Mouse (Mus musculus) hindbrain, embryonic 11.5 days (tissue): ENCODE data around the gene Tmem161a. TPM values are rescaled to one million over a fixed set of nuclear protein-coding genes. Genes with fewer than 3 reads are reported as not detected.

ENCODE experiments used
- ATAC-seq: fragments of 200-750 bp; cut with Nextera tagmentation; 2 replicates; pipeline ENCODE4 v1.8.0; 2017; ENCODE audit warnings: mild to moderate bottlenecking, moderate TSS enrichment, moderate library complexity; ENCODE audit not compliant: low FRiP score
- DNase-seq: peaks from one replicate; pipeline ENCODE4 v3.0.0-alpha.2; 2015; ENCODE audit warnings: low spot score
- H3K27ac ChIP-seq: fragments of 300-500 bp; sonication (generic); 2 replicates; pipeline ENCODE4 v1.5.1; 2014; ENCODE audit warnings: mild to moderate bottlenecking, low read depth, low read length
- H3K27me3 ChIP-seq: fragments of 300-500 bp; sonication (generic); 2 replicates; pipeline ENCODE4 v1.6.1; 2014; ENCODE audit warnings: mild to moderate bottlenecking, low read length, moderate library complexity, mixed read lengths; ENCODE audit not compliant: control insufficient read depth, insufficient read depth
- H3K36me3 ChIP-seq: fragments of 300-500 bp; sonication (generic); 2 replicates; pipeline ENCODE4 v1.6.1; 2014; ENCODE audit warnings: mild to moderate bottlenecking, low read length, moderate library complexity, mixed read lengths; ENCODE audit not compliant: control insufficient read depth, insufficient read depth
- H3K4me1 ChIP-seq: fragments of 300-500 bp; sonication (generic); replicated peaks from 2 replicates; pipeline ENCODE4 v1.6.1; 2014; ENCODE audit warnings: low read length, mixed read lengths; ENCODE audit not compliant: control insufficient read depth, insufficient read depth
- H3K4me2 ChIP-seq: fragments of 300-500 bp; sonication (generic); replicated peaks from 2 replicates; pipeline ENCODE4 v1.6.1; 2014; ENCODE audit warnings: mild to moderate bottlenecking, low read depth, low read length
- H3K4me3 ChIP-seq: fragments of 300-500 bp; sonication (generic); 2 replicates; pipeline ENCODE4 v1.5.1; 2014; ENCODE audit warnings: low read depth, low read length
- H3K9ac ChIP-seq: fragments of 300-500 bp; sonication (generic); 2 replicates; pipeline ENCODE4 v1.6.1; 2014; ENCODE audit warnings: low read depth, low read length
- H3K9me3 ChIP-seq: fragments of 300-500 bp; sonication (generic); 2 replicates; pipeline ENCODE4 v1.6.1; 2016; ENCODE audit warnings: low read length; ENCODE audit not compliant: control insufficient read depth
- WGBS: fragments of 180-500 bp; shearing (Covaris S2); extraction: QIAGEN DNeasy Blood & Tissue Kit; methylation state at CpG from one replicate; pipeline ENCODE4 v1.1.7; 2014; 5-methylcytosine and 5-hydroxymethylcytosine counted together
- polyA plus RNA-seq: library from polyadenylated mRNA; unstranded; fragments of >200 nt; fragmentation: Nextera tagmentation; extraction: Ambion mirVana; gene quantifications from 2 replicates; pipeline ENCODE4 v1.2.1, GENCODE M21; 2014

Gene Tmem161a
- polyA plus RNA-seq, 1 experiment from 2014 or later, result 22.3 TPM

GRCm38 (mm10) chr8:70171240-70171639 lies 916 bp upstream of the Tmem161a start:
- ATAC-seq (no peak), DNase-seq (no peak)
- Histone ChIP-seq H3K4me1 (no peaks in the 10 kb centered on the region), H3K27ac (no peak overlapping the region), H3K36me3 (no peaks in the 10 kb centered on the region), H3K9me3 (no peaks in the 10 kb centered on the region), H3K4me2 (no peak overlapping the region; the same call in 1 of the 2 replicates), H3K9ac (no peak overlapping the region), H3K4me3 (no peak overlapping the region), H3K27me3 (no peaks in the 10 kb centered on the region)
- WGBS, result 87% methylated on average over 7 of the region's 7 CpGs

GRCm38 (mm10) chr8:70173320-70173719 lies 1.2 kb downstream of the Tmem161a start:
- no peak overlapping the region for H3K4me2 ChIP-seq
- H3K27ac ChIP-seq, result no peak overlapping the region
- H3K27me3 ChIP-seq, result no peaks in the 10 kb centered on the region
- no peaks in the 10 kb centered on the region for H3K9me3 ChIP-seq
- H3K36me3 ChIP-seq, result no peaks in the 10 kb centered on the region
- H3K4me3 ChIP-seq, result no peak overlapping the region
- H3K9ac ChIP-seq, result no peak overlapping the region
- no peaks in the 10 kb centered on the region for H3K4me1 ChIP-seq
- no peak for DNase-seq
- WGBS, result 86% methylated on average over 5 of the region's 5 CpGs
- ATAC-seq, result no peak

- no peak overlapping the region for H3K9ac ChIP-seq
- H3K36me3 ChIP-seq, result no peaks in the 10 kb centered on the region
- 91% methylated on average over 7 of the region's 7 CpGs for WGBS
- no peak overlapping the region for H3K27ac ChIP-seq
- H3K27me3 ChIP-seq, result no peaks in the 10 kb centered on the region
- no peaks in the 10 kb centered on the region for H3K4me1 ChIP-seq
- no peaks in the 10 kb centered on the region for H3K9me3 ChIP-seq
- ATAC-seq (no peak), DNase-seq (no peak)
- no peak overlapping the region for H3K4me3 ChIP-seq
- H3K4me2 ChIP-seq, result no peak overlapping the region
Measured at GRCm38 (mm10) chr8:70174079-70174478, 1.9 kb downstream of the Tmem161a start.

GRCm38 (mm10) chr8:70178231-70178630 lies 6.1 kb downstream of the Tmem161a start:
- H3K27me3 ChIP-seq, result no peaks in the 10 kb centered on the region
- H3K9me3 ChIP-seq, result no peaks in the 10 kb centered on the region
- no peaks in the 10 kb centered on the region for H3K36me3 ChIP-seq
- no peak overlapping the region for H3K4me3 ChIP-seq
- no peak for ATAC-seq
- H3K4me1 ChIP-seq, result no peaks in the 10 kb centered on the region
- no peak overlapping the region for H3K4me2 ChIP-seq
- H3K27ac ChIP-seq, result no peak overlapping the region
- no peak for DNase-seq
- no peak overlapping the region for H3K9ac ChIP-seq
- 86% methylated on average over 2 of the region's 2 CpGs for WGBS

- H3K9ac ChIP-seq, result no peak overlapping the region
- ATAC-seq (no peak), DNase-seq (no peak)
- 98% methylated on average over 4 of the region's 4 CpGs for WGBS
- no peaks in the 10 kb centered on the region for H3K36me3 ChIP-seq
- H3K4me3 ChIP-seq, result no peak overlapping the region
- H3K27me3 ChIP-seq, result no peaks in the 10 kb centered on the region
- H3K4me2 ChIP-seq, result no peak overlapping the region
- no peaks in the 10 kb centered on the region for H3K4me1 ChIP-seq
- H3K27ac ChIP-seq, result no peak overlapping the region
- H3K9me3 ChIP-seq, result no peaks in the 10 kb centered on the region
Measured at GRCm38 (mm10) chr8:70179082-70179481, 6.9 kb downstream of the Tmem161a start.

- Histone ChIP-seq H3K4me2 (no peak overlapping the region), H3K27me3 (no peaks in the 10 kb centered on the region), H3K4me3 (no peak overlapping the region), H3K9me3 (no peaks in the 10 kb centered on the region), H3K27ac (no peak overlapping the region), H3K9ac (no peak overlapping the region), H3K36me3 (no peaks in the 10 kb centered on the region), H3K4me1 (no peaks in the 10 kb centered on the region)
- DNase-seq, result no peak
- no peak; the same call in 1 of the 2 replicates for ATAC-seq
- WGBS, result 81% methylated on average over 16 of the region's 16 CpGs
Measured at GRCm38 (mm10) chr8:70181212-70181902, 9.2 kb downstream of the Tmem161a start.

GRCm38 (mm10) chr8:70181903-70182252 lies 9.7 kb downstream of the Tmem161a start:
- ATAC-seq, result no peak
- Histone ChIP-seq H3K36me3 (no peaks in the 10 kb centered on the region), H3K27me3 (no peaks in the 10 kb centered on the region), H3K4me2 (no peak overlapping the region), H3K9me3 (no peaks in the 10 kb centered on the region), H3K27ac (no peak overlapping the region), H3K4me1 (no peaks in the 10 kb centered on the region), H3K9ac (no peak overlapping the region), H3K4me3 (no peak overlapping the region)
- 66% methylated on average over 2 of the region's 2 CpGs for whole genome bisulfite sequencing
- DNase-seq, result no peak

GRCm38 (mm10) chr8:70183194-70183593 lies 11.0 kb downstream of the Tmem161a start:
- 90% methylated on average over 4 of the region's 4 CpGs for WGBS
- ATAC-seq (no peak), DNase-seq (no peak)
- Histone ChIP-seq H3K27ac (no peak overlapping the region), H3K4me3 (no peak overlapping the region), H3K9ac (no peak overlapping the region), H3K27me3 (no peaks in the 10 kb centered on the region), H3K4me2 (no peak overlapping the region), H3K9me3 (no peaks in the 10 kb centered on the region), H3K36me3 (no peaks in the 10 kb centered on the region), H3K4me1 (no peaks in the 10 kb centered on the region)

GRCm38 (mm10) chr8:70188707-70189106 lies 16.6 kb downstream of the Tmem161a start:
- Histone ChIP-seq H3K36me3 (no peaks in the 10 kb centered on the region), H3K9me3 (no peaks in the 10 kb centered on the region), H3K4me3 (no peak overlapping the region), H3K4me2 (no peak overlapping the region), H3K9ac (no peak overlapping the region), H3K27ac (no peak overlapping the region), H3K27me3 (no peaks in the 10 kb centered on the region), H3K4me1 (no peaks in the 10 kb centered on the region)
- WGBS, result 71% methylated on average over 7 of the region's 7 CpGs
- DNase-seq, result no peak
- no peak for ATAC-seq
